Mouse (Mus musculus): ENCODE measurements around the gene Rnf8.

GRCm38 (mm10) chr17:29595891-29596770, 18.5 kb upstream of the Rnf8 start:
- TF ChIP-seq CTCF (IDR thresholded peaks at IDR 0.05; ENCODE audit: extremely low read depth, insufficient read length, insufficient replicate concordance, low read depth, low read length) (no peak), POLR2A (IDR thresholded peaks at IDR 0.05; ENCODE audit: low read depth, low read length) (no peak)
